11 mouse cellular contexts compared by ENCODE assay signal in genomic region chr13:69542571-69543352, GRCm38 (mm10). TPM values are rescaled to one million over a fixed set of nuclear protein-coding genes. Genes with fewer than 3 reads are reported as not detected.
DNase-seq lines count a peak whose midpoint lies in the region; ATAC-seq lines count a peak whose summit lies in the region.
"Had no signal": no experiment of that assay in that cellular context is flagged by ENCODE, and none has a peak within 500 bp of the region (broad histone marks: within the 10 kb centered on the region; RNA-seq: fewer than 3 reads in every experiment).

No protein-coding gene starts in this region.

- H3K27me3 ChIP-seq in hindbrain, embryonic 12.5 days, result peaks cover 4% of the 10 kb centered on the region; the same call in 1 of the 2 replicates
- no peaks in the 10 kb centered on the region for H3K27me3 ChIP-seq in hindbrain, embryonic 16.5 days (replicated peaks; ENCODE audit: control insufficient read depth, insufficient read depth, low read length)
- H3K27me3 ChIP-seq in limb, embryonic 11.5 days (ENCODE audit: control insufficient read depth, insufficient read depth, low read length), result no peaks in the 10 kb centered on the region

- peaks cover 41% of the 10 kb centered on the region for H3K4me1 ChIP-seq in hindbrain, embryonic 12.5 days
- peaks cover 8% of the 10 kb centered on the region for H3K4me1 ChIP-seq in hindbrain, embryonic 16.5 days (ENCODE audit: control insufficient read depth, insufficient read depth, low read depth, low read length)
- H3K4me1 ChIP-seq in limb, embryonic 11.5 days (ENCODE audit: control insufficient read depth, insufficient read depth, low read length), result peaks cover 19% of the 10 kb centered on the region

- no peak overlapping the region for H3K4me3 ChIP-seq in hindbrain, embryonic 12.5 days
- no peak overlapping the region for H3K4me3 ChIP-seq in hindbrain, embryonic 16.5 days (ENCODE audit: low read length)
- no peak overlapping the region for H3K4me3 ChIP-seq in limb, embryonic 11.5 days (ENCODE audit: low read depth, low read length)
- H3K4me3 ChIP-seq: embryonic facial prominence, embryonic 13.5 days; megakaryocyte, embryonic 14.5 days had no signal

- no peaks in the 10 kb centered on the region for H3K9me3 ChIP-seq in hindbrain, embryonic 12.5 days (replicated peaks)
- H3K9me3 ChIP-seq in hindbrain, embryonic 16.5 days (ENCODE audit: control insufficient read depth, low read length), result no peaks in the 10 kb centered on the region
- H3K9me3 ChIP-seq in limb, embryonic 11.5 days (ENCODE audit: control insufficient read depth, low read length), result no peaks in the 10 kb centered on the region
- H3K9me3 ChIP-seq: embryonic facial prominence, embryonic 13.5 days; megakaryocyte, embryonic 14.5 days had no signal

- no peak overlapping the region for H3K9ac ChIP-seq in hindbrain, embryonic 12.5 days
- no peak overlapping the region for H3K9ac ChIP-seq in hindbrain, embryonic 16.5 days (ENCODE audit: low read depth, low read length)
- H3K9ac ChIP-seq in limb, embryonic 11.5 days (ENCODE audit: low read length), result 0 out of 2 replicates have a peak overlapping the region, but pooled peaks have one; percentile 13

- no peak overlapping the region for H3K27ac ChIP-seq in hindbrain, embryonic 12.5 days
- H3K27ac ChIP-seq in hindbrain, embryonic 16.5 days (ENCODE audit: low read depth, low read length), result no peak overlapping the region
- no peak overlapping the region for H3K27ac ChIP-seq in limb, embryonic 11.5 days (replicated peaks; ENCODE audit: low read depth, low read length)
- H3K27ac ChIP-seq: embryonic facial prominence, embryonic 13.5 days had no signal

- no peak for ATAC-seq in hindbrain, embryonic 12.5 days (ENCODE audit: low FRiP score)
- no peak for ATAC-seq in hindbrain, embryonic 16.5 days
- no peak for ATAC-seq in limb, embryonic 11.5 days (ENCODE audit: insufficient number of reproducible peaks, low FRiP score, low TSS enrichment, low read depth)
- ATAC-seq: inflammation-experienced regulatory T-cells, adult 6 months had no signal

- H3K36me3 ChIP-seq in hindbrain, embryonic 12.5 days, result no peaks in the 10 kb centered on the region
- H3K36me3 ChIP-seq in hindbrain, embryonic 16.5 days (ENCODE audit: control insufficient read depth, insufficient read depth, low read length), result no peaks in the 10 kb centered on the region
- H3K36me3 ChIP-seq in limb, embryonic 11.5 days (ENCODE audit: control insufficient read depth, insufficient read depth, low read length), result no peaks in the 10 kb centered on the region
- H3K36me3 ChIP-seq: embryonic facial prominence, embryonic 13.5 days had no signal

- WGBS in hindbrain, embryonic 12.5 days, result 44% methylated on average over 16 of the region's 17 CpGs
- WGBS in hindbrain, embryonic 16.5 days, result 36% methylated on average over 17 of the region's 17 CpGs
- WGBS in limb, embryonic 11.5 days, result 40% methylated on average over 17 of the region's 17 CpGs

- peak overlapping the region; percentile 34; the same call in 1 of the 2 replicates for H3K4me2 ChIP-seq in hindbrain, embryonic 12.5 days (replicated peaks)
- no peak overlapping the region for H3K4me2 ChIP-seq in hindbrain, embryonic 16.5 days (ENCODE audit: low read length)
- H3K4me2 ChIP-seq in limb, embryonic 11.5 days (ENCODE audit: low read depth, severe bottlenecking), result no peak overlapping the region

- DNase-seq in NIH3T3 (ENCODE audit: low read depth), result peak; percentile 10
- peak; percentile 58 to 59 for DNase-seq in heart, adult 9 months (ENCODE audit: low spot score in 2 of 2)
- no peak for DNase-seq in limb, embryonic 11.5 days (ENCODE audit: low spot score)
- no peak for DNase-seq in testis, postnatal 14 days (ENCODE audit: low spot score)
- DNase-seq in c-Kit-positive CD71-positive TER-119-positive erythroid progenitor cells, embryonic 14.5 days (ENCODE audit: low spot score), result no peak
- no peak for DNase-seq in ovary, postnatal 10 days (ENCODE audit: low spot score)

RNA-seq across cellular contexts. Expression of gene Tent4a, which starts 8.3 kb away (rescaled TPM):
- polyA plus RNA-seq in hindbrain, embryonic 12.5 days (2016; fragmentation: Nextera tagmentation; extraction: Ambion mirVana), result 5.9 and 8.4 TPM in 2 replicates
- polyA plus RNA-seq in hindbrain, embryonic 16.5 days (2015; fragmentation: Nextera tagmentation; extraction: Ambion mirVana), result 5.7 and 6.4 TPM in 2 replicates
- polyA plus RNA-seq in limb, embryonic 11.5 days (2014; fragmentation: Nextera tagmentation; extraction: Ambion mirVana), result 8.4 and 8.5 TPM in 2 replicates

RNA-seq across cellular contexts. Expression of gene Nsun2, which starts 9.2 kb away (rescaled TPM):
- polyA plus RNA-seq in hindbrain, embryonic 12.5 days (2016; fragmentation: Nextera tagmentation; extraction: Ambion mirVana), result 91.8 and 98.4 TPM in 2 replicates
- 73.8 and 77.7 TPM in 2 replicates for polyA plus RNA-seq in hindbrain, embryonic 16.5 days (2015; fragmentation: Nextera tagmentation; extraction: Ambion mirVana)
- polyA plus RNA-seq in limb, embryonic 11.5 days (2014; fragmentation: Nextera tagmentation; extraction: Ambion mirVana), result 149 and 159 TPM in 2 replicates

Comparison
In these comparisons a context has a peak if more than half of its experiments do, and no peak if none do; other contexts are left out.
1. DNase-seq: peak in NIH3T3 (single experiment) and heart, adult 9 months (2 of 2); none in limb, embryonic 11.5 days (single experiment), testis, postnatal 14 days (single experiment), c-Kit-positive CD71-positive TER-119-positive erythroid progenitor cells, embryonic 14.5 days (single experiment) and ovary, postnatal 10 days (single experiment).